Mouse (Mus musculus): ENCODE measurements at regions not wholly inside any gene's neighbourhood (a gene's known extent, or its start where the extent isn't known, plus 50 kb on each side); places are given as distances from the start of the nearest gene placed in this dataset.

DNA sequence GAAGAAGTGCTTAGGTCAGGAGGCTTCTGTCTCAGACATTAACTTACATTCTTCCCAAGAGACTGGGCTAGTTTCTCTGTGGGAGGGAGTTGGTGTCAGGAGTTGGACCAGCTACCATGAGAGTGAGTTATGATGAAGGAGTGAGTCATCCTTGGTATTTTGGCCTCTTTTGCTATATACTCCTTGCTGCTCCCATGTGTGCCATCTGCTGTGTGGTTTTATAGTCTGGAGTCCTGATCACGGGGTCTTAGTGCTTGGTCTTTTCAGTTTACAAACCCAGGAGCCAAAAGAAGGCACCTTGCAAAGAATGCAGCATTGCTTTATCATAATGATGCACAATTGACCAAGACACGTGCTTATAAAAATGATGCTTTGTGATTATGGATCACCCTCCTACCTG is 56.6 kb downstream of the Zfp503 start:
- no peak for DNase-seq

DNA sequence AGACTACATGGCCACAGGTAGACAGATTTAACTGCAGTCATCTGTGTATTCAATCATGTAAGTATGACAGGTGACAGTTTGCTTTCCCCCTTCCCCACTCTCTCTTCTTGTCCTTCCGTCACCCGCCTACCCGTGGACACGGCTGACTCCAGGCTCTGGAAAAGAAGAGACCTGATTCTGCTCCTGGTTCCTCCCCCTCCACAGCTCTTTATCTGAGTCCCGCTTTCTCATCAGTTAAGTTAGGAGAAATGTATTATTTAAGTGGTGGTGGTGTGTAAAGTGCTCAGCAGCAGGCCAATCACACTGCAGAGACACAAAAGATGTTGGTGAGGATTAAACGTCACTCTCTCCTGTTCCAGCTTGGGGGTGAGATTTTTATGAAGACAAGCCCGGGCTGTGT is 57.5 kb downstream of the Zfp503 start:
- no peak for DNase-seq

DNA sequence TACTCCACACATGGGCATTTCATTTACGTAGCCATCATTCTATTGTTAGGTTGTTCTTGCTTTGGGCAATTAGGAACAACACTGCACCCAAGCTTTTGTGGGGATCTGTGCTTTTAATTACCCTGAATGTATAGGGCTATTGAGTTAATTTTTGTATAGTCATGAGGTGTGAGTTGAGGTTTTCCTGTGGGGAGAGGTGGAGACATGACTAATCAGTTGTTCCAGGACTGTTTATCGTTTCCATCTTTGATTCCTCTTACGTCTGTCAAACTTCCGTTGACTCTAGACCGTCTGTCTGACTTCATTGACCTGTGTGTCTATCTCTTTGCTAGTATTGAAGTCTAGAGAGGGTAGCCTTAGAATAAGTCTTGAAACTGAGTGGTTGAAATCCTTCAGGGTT is 60.4 kb downstream of the Zfp503 start:
- no peak for DNase-seq

- no peak for DNase-seq
These were observed 67.9 kb upstream of the Comtd1 start for GRCm38 (mm10) chr14:21916671-21917070.

DNA sequence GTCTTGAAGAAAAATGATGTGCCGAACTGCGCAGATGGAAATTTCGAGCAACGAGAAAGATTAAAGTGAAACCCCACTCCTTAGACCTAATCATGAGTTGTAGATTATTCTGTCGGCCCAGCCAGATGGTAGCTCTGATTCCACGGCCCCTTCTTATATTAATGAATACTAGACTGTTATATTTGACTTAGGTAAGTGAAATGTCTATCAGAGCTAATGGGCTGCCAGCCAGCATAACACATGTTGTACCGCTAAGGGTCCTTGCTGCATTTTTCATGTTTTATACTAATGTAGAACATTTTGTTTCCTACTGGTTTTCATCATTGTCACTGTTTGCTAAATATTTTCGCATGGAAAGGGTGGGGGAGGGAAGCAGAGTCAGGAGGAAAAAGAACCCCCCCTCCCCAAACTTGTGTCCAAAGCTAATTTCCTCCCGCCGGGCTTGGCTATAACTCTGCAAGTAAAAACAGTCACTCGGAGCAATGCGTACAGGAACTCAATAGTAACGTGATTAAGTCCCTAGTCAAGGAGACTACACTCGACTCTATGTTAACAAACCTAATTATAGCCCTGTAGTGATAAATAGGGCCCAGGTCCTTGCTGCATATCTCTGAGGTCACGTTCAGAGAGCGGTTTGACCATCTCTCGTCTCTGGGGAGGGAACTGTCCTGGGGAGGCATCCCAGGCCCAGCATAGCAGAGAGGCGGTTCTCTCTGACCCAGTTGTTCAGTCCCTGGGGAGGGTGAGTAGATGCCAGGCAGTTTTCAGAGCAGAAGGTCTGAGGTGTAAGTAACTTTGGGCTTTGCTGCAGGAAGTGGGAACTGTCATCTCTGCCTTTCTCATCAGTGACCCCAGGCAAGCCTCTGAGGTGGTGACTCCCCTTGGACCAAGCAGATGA is 56.0 kb upstream of the Comtd1 start:
- DNase-seq, result peak in 1 of 2 experiments; percentile 22

- DNase-seq, result peak; percentile 10 to 24
These were observed 55.1 kb upstream of the Comtd1 start for GRCm38 (mm10) chr14:21903562-21904497.

DNA sequence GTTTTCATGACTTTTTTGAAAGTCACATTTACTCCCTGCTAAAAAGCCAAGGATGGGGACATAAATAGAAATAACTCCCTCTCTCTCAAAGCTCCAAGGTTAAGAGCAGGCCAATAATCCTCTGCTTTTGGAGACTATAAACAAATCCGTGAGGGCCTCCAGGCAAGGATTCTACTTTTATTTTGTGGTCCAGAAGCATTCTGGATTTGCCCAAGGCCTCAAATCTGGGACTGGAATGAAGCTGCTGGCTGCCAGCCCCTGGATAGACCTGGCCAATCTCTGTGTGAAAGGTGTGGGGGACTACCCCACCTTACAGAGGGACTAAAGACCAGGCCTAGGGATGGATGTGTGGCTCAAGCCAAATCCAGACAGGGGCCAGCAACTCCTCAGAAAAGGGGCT is 54.1 kb upstream of the Comtd1 start:
- no peak for DNase-seq

GRCm38 (mm10) chr14:21902456-21902855 is 53.7 kb upstream of the Comtd1 start:
- DNase-seq, result no peak

DNA sequence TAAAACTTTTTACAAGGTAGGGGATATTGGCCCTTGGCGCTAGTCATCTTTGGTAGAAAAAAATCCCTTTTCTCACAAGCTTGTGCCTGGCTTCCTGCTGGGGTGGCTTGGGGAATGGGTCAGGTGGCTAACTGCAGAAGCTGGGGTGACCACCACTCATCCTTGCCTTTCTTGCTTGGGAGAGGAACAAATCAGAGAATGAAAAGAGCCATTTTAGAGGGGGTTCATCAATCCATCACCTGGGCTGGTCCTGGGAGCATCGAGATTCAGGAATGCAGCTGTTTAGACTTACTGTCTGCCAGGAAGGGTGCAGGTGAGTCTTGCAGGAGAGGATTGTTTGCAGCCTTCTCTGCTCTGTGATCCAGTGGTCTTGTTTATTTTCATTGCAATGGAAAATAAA is 52.2 kb upstream of the Comtd1 start:
- DNase-seq, result no peak

DNA sequence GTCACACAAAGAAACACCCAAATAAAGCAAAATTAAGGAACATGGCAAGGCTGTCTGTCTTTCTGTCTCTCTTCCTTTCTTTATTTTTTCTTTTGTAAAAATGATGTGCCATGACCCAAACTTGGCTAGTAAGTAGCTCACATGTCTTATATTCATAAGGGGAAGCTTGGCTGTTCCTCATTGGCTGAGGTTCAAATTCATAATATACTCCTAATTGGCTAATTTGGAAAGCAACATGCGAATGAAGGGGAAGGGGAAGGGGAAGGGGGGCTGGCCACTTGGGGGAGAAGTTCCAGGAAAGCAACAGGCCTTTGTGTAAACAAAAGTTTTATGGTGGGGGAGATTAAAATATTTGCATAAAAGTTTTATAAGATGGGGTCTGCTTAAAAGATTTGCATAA is 51.7 kb upstream of the Comtd1 start:
- no peak for DNase-seq
